Mouse (Mus musculus): ENCODE measurements at regions not wholly inside any gene's neighbourhood (a gene's known extent, or its start where the extent isn't known, plus 50 kb on each side); places are given as distances from the start of the nearest gene placed in this dataset.
"Not testable (repeated sequence)": the region's sequence is repeated elsewhere in the genome, so short reads cannot be mapped to it uniquely, and the experiment has no call there.

- DNase-seq: no peak
Measured at GRCm38 (mm10) chr19:59516957-59517356, 58.8 kb downstream of the Emx2 start.

- DNase-seq: no peak
Measured at GRCm38 (mm10) chr19:59519156-59519555, 61.0 kb downstream of the Emx2 start.

GRCm38 (mm10) chr19:59522176-59522575, 64.0 kb downstream of the Emx2 start:
- DNase-seq: no peak

GRCm38 (mm10) chr19:59523356-59523755, 65.2 kb downstream of the Emx2 start:
- no peak for DNase-seq

- DNase-seq: no peak
Measured at GRCm38 (mm10) chr19:59564101-59564500, 105.9 kb downstream of the Emx2 start.

GRCm38 (mm10) chr19:59568907-59569306, 110.7 kb downstream of the Emx2 start:
- DNase-seq: no peak

GRCm38 (mm10) chr19:59569590-59569989, 111.4 kb downstream of the Emx2 start:
- not testable (repeated sequence) for DNase-seq

GRCm38 (mm10) chr19:59574346-59574745, 116.2 kb downstream of the Emx2 start:
- no peak for DNase-seq

- DNase-seq: no peak
Measured at GRCm38 (mm10) chr19:59577886-59578285, 119.7 kb downstream of the Emx2 start.

- no peak for DNase-seq
Measured at GRCm38 (mm10) chr19:59579676-59580075, 121.5 kb downstream of the Emx2 start.

- DNase-seq: no peak
Measured at GRCm38 (mm10) chr19:59585835-59586234, 127.7 kb downstream of the Emx2 start.

GRCm38 (mm10) chr19:59587303-59587702, 129.1 kb downstream of the Emx2 start:
- no peak for DNase-seq

GRCm38 (mm10) chr19:59588068-59588522, 129.9 kb downstream of the Emx2 start:
- DNase-seq: peak; percentile 22

- DNase-seq: no peak
Measured at GRCm38 (mm10) chr19:59590021-59590420, 131.8 kb downstream of the Emx2 start.

- no peak for DNase-seq
Measured at GRCm38 (mm10) chr19:59592060-59592459, 133.9 kb downstream of the Emx2 start.

- DNase-seq: no peak
Measured at GRCm38 (mm10) chr19:59624288-59624795, 166.2 kb downstream of the Emx2 start.

GRCm38 (mm10) chr19:59627681-59628080, 169.5 kb downstream of the Emx2 start:
- DNase-seq: no peak

- DNase-seq: no peak
Measured at GRCm38 (mm10) chr19:59628296-59629160, 170.4 kb downstream of the Emx2 start.

- DNase-seq: no peak
Measured at GRCm38 (mm10) chr19:59629161-59629445, 170.9 kb downstream of the Emx2 start.

GRCm38 (mm10) chr19:59630095-59630494, 171.9 kb downstream of the Emx2 start:
- DNase-seq: no peak

- no peak for DNase-seq
Measured at GRCm38 (mm10) chr19:59630706-59631105, 172.5 kb downstream of the Emx2 start.

GRCm38 (mm10) chr19:59631541-59631940, 173.4 kb downstream of the Emx2 start:
- no peak for DNase-seq

GRCm38 (mm10) chr19:59636271-59636670, 178.1 kb downstream of the Emx2 start:
- DNase-seq: no peak

- DNase-seq: no peak
Measured at GRCm38 (mm10) chr19:59642606-59643005, 184.4 kb downstream of the Emx2 start.

GRCm38 (mm10) chr19:59646231-59646630, 188.1 kb downstream of the Emx2 start:
- DNase-seq: no peak
